Mouse (Mus musculus): ENCODE data around the gene Hpn.

Gene Hpn

DNA sequence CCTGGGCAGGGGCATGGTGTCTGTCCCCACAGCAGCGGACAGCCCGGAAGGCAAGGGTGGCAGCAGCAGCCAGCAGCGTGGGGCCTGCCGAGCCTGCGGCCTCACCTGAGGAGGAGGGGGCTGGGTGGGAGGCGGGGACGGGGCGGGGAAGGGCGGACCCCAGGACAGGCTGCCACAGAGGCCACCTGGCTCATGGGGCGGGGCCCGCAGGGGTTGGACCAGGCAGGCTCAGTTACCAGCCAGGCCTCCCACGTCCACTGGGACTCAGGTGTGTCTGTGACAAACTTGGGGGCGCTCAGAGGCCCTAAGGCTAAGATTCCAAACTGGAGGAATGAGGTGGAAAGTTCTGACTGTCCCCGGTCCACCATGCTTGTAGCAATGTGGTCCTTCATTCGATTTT, at the start of gene Hpn:
Gene Hpn (minus strand): TSS at position 109 of the 400 bp plus-strand sequence.
- DNase-seq (ENCODE audit: low spot score in 2 of 2), result no peak

DNA sequence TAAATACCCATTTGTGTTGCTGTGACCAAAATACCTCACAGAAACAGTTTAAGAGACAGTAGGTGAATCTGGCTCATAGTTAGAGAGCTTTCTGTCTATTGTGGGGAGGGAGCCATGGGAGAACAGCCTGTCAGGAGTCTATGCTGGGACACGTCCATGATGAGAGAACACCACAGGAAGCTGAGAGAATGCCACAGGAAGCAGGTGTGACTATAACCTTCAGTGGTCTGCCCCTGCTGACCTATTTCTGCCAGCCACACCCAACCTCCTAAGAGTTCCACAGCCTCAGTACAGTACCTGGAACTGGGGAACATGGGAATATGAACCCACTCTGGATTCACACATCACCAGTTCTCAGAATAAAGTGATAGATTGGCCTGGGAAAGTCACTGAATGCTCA, 49.7 kb upstream of the Hpn start:
- no peak for DNase-seq (ENCODE audit: low spot score in 2 of 2)

DNA sequence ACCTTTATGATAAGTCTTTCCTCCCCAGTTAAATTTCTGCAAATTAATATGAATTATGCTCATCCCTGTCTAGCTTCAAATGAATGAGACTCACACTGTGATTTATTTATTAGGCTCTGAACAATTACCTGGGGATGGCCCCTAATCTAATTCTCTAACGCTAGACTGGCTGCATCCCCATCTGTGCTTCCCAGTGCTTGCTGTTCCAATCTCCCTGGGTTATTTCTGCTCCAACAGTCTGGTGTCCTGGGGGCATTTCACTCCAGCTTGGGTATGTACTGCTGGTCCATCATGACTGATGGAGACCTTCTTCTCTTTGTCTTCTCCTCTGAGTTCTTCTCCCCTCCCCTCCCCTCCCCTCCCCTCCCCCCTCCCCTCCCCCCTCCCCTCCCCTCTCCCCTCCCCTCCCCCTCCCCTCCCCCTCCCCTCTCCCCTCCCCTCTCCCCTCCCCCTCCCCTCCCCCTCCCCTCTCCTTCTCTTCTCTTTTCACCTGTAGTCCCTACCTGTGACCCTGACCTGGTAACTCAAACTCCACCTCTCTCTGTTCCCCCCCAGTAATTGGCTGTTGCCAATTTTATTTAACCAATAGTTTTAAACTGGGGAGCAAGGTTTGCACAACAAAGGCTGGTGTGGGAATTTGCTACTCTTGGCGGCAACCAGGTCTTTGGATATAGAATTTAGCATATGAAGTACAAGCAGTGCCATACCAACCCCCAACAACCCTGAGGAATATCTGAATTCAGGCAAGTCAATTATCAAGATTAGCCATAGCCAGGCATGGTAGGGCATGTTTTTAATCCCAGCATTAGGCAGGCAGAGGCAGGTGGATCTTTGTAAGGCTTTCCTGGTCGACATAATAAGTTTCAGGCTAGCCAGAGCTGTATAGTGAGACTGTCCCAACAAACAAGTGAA, 48.8 kb upstream of the Hpn start:
- no peak for DNase-seq (ENCODE audit: low spot score in 2 of 2)

DNA sequence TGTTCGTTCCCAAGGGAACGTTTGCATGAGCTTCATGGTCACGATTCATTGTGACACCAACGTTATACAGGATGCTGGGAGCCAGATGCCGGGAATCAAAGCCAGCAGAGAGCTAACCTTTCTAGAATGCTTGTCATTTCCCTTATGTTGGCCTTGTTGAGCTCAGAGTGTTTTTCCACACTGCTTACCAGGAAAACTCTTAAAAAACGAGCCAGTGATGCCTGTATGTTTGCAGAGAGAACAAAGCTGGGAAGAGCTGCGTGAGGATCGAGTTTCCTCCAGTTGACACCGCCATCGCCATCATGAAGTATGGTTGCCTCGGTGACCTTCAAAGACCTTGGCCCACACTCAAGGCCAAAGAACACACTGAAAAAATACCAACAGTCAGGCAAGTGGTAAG, 47.2 kb upstream of the Hpn start:
- DNase-seq (ENCODE audit: low spot score in 2 of 2), result no peak

DNA sequence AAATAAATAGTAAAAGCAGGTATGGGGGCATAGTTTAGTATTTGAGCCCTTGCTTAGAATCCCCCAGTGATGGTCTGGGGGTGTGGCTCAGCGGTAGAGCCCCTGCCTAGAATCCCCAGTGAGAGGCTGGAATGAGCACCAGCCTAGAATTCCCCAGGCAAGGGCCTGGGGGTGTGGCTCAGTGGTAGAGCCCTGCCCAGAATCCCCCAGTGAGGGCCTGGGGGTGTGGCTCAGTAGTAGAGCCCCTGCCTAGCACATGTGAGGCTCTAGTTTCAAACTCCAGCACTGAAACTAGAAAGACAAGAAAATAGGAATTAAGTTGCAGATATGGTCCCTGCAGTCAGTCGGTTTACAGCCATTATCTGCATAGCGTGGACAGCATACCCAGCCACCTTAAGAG, 46.7 kb upstream of the Hpn start:
- no peak for DNase-seq (ENCODE audit: low spot score in 2 of 2)

DNA sequence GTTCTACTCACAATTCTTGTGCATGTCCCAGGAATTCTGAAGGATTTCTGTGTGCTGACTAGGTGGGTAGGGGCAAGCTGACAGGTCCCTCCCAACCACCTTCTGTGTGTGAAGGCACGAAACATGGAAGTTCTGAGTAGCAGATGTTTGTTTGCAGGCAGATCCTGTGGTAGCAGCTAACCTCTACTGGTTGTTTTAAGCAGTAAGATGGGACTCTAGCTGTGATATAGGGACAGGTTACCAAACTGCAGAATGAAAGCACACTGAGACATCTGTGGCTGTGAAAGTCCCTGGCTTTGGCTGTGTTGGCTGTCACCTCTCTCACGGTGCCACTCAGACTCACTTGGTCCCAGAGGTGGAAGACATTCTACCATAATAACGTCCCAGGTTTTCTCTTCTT, 46.2 kb upstream of the Hpn start:
- DNase-seq (ENCODE audit: low spot score in 2 of 2), result no peak

DNA sequence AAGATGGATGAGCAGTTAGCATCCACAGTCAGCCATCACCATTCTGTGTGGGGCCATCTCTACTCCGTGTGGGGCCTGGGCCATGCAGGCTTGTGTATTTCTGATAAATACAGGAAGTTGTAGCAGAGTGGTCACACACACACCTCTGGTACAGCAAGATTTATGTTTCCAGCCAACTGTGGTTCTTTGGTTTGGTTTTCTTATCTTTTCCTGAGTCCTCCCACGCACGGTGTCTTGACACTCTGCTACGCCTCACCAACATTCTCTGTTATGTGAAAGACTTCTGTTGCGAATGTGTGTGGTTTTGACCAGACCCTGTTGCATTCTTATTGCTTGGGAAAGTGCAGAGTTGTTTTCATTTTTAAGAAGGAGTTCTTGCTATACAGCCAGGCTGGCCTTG, 45.7 kb upstream of the Hpn start:
- no peak for DNase-seq (ENCODE audit: low spot score in 2 of 2)

DNA sequence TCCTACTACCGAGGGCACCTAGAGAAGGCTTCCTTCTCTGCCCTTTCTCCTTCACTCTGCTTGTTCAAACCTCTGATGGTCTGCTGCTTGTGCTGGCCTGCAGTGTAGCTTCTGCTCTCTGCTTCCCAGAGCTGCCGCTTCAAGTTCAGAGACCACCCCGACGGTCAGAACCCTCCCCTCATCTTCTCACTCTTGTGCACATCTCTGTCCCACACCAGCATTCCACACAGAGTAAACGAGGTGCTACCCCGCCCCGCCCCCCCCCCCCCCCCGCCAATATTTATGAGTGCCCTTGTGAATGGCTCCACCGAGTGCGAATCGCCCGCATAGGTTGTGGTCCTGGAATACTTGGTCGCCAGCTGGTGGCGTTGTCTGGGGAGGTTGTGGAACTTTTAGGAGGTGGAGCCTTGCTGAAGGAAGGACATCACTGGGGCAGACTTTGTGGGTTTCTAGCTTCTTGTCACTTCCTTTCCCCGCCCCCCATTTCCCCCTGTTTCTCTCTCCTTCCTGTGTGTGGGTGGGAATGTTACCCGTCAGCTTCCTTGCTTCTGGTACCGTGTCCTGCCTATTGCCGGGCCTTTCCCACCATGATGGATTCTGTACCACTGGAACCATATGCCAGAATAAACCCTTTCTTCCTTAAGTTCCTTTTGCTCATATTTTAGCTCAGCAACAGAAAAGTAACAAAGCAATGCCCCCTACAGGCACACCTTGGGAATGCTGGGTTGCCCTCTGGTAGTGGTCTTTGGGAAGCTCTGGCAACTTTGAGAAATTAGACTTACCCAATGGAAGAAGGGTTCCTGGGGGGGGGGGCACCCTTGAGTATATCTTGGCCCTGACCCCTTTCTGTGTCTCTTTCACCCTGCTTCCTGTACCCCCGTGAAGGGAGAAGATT, 41.2 kb upstream of the Hpn start:
- no peak for DNase-seq (ENCODE audit: low spot score in 2 of 2)

DNA sequence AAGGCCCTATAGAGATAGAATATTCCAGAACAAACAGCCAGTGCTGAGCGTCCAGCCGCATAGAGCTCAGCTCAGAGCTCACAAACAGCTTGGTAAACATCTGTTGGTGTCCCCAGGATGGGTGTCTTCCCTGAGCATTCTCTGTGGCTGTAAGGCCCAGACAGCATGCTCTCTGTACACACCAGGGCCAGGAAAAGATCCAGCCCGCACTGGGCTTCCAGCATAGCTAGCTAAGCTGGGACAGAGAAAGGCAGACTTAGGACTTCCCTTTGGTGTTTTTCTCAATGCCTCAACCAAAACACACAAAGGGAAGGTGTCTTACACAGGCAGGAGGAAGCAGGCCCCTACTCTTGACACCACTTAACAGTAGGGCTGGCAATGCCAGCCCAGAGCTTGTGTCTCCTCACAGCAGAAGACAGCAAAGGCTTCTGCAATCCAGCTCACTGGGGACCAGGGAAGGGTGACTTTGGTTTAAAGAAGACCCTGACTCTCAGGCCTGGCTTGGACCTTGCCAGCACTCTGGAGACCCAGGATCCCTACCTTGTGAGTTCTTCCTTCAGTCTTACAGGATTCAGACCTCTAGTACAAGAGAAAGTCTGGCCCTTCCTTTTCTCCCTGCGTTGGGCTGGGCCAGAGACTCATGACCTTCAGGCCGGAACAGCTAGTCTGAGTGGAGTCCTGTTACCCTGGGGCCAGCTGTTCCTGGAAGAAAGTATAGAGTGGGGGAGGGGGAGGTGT, 40.4 kb upstream of the Hpn start, which contains the start of gene Gramd1a:
Gene Gramd1a (minus strand): TSS at position 601 of the 738 bp plus-strand sequence.
- DNase-seq (ENCODE audit: low spot score in 2 of 2), result no peak

DNA sequence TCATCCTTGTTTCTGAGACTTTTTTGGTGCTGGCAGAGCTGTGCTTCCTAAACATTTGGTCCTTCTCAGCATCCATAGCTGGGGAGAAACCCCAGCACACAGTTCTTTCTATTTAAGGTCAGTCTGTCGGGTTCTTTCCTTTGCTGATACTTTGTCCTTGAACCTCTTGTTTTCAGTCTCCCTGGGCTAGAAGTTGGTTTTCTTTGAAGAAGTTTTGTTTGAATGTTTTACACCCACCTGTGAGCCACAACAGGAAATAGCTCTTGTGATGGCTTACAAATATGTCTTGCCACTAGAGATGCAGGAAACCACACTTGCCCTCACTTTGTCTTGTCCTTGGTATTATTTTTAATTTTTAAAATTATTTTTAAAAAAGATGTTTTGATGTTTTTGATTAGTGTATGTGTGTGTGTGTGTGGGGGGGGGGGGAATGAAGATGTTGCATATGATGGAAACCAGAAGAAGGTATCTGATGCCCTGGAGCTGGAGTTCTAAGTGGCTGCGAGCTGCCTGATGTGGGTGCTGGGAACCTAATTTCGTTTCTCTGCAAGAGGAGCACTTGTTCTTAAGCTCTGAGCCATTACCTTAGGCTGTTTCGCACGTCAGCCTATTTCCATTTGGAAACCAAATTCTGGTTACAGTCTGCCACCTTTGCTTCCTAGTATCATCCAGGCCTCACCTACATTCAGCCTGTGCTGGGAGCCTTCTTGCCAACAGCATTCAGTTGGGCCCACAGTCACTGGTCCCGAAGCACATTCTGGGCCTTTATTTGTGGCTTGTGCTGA, 38.6 kb upstream of the Hpn start:
- no peak for DNase-seq (ENCODE audit: low spot score in 2 of 2)

DNA sequence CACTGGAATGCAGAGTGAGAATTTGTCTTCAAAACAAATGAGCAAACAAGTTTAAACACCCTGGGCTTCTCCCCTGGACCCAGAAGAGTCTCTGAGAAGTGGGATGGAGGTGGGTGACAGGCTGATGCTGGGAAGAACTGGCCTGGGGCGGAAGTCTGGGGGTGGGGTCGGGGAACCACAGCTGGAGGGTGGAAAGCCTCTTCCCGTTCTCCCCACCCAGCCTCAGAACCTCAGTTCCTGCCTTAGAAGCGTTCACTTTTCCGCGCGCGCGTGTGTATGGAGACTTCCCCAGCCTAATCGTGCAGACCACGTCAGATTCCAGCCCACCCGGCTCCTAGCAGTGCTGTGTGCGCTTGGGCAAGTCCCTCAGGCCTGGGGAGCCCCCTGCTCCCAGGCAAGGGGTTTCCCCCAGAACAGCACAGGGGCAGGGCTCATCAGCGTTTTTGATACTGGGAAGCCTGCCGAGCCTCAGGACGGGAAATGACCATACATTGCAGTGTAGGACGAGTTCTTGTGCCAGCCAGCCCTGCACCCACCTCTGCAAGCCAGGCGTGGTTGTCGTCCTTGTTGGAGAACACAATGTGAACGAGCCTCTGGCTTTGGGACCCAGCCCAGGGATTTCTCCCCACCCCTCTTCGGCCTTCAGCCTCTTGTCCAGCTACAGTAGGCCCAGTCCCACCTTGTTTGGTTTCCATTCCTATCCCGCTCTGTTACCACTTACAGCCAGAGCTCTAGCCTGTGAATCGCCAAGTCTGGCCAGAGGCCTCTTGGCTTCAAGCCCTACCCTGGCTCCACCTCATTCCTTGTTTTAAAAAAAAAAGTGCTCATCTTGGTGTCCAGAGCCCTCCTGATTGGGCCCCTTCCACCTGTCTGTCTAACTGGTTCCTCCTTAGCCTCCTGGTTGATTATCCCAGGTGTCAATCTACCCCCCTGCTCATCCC, 36.5 kb upstream of the Hpn start:
- DNase-seq (ENCODE audit: low spot score in 2 of 2), result no peak

DNA sequence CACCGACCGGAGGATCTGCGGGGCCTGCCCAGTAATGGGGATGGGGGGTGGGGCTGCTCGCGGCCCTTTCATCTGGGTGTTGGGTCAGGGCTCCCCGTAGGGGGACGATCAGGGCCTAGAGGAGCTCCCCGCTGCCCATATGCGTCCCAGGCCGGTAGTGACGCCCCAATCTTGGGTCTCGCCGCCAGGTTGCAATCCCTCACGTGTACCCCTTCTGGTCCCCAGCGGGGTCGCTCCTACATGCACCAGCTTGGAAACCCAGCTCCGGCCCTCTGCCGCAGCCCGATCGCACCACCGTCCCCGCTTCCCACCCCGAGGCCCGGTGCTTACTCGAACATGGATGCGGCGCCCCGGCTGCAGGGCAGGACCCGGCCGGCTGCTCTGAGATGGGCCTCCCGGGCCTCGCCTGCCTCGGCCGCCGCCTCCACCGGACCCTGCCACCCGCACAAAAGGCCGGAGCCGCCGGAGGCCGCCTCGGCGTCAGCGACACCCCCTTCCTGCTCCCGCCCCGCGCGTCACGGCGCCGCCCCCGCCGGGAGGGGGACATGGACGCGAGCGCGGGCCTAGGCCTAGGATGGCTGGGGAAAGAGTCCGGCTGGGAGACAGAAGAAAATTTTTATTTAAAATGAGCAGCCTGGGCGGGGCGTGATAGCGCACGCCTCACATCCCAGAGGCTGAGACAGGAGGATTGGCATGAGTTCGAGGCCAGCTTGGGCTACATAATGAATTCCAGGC, 35.6 kb upstream of the Hpn start:
- DNase-seq (ENCODE audit: low spot score in 2 of 2), result peak; percentile 77 to 78

DNA sequence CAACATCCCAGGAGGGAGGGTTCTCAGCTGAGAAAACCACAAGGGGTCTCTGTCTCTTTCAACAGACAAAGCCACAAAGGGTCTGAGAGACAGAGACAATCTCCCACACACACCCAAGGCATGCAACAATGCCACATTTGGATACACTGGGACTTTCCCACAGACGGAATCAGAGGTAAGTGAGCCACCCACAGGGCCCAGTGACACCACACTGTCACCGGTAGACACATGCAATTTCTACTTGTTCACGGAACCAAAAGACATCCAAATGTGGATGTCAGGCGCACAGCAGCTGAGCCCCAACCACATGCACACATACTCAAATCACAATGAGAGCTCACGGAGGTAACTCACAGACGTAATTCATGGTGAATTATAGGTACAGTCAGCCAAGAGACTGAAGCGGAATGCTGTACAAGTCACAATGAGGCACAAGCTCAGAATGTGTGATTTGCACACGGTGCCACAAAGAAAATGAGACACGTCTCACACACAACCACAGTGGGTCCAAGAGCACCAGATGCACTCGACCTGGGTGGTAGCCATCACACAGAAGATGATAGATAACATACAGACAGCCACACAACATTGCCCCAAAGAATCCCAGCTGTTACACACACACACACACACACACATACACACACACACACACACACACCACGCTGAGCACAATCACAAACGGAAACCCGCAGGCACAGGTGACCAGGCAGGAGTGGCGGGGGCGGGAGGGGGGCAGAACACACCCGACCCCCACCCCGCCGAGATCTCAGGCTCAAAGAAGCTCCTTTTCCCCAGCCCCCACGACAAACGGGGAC, 34.9 kb upstream of the Hpn start:
- DNase-seq (ENCODE audit: low spot score in 2 of 2), result no peak

DNA sequence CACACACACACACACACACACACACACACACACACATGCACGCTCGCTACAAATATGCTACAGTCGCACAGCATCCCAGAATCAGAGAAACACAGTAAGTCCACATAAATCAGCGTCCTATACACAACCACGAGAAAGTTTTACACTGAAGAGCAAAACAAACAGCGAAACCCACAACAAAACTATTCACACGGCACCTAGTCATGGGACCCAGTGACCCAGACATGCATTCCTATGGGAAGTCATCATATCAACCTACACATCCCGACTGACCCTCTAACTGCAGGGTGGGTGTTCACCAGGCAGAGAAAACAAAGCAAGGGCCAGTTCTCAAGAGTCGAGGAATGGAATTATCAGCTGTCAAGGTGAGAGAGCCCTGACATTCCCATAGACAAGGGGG, 34.2 kb upstream of the Hpn start:
- DNase-seq (ENCODE audit: low spot score in 2 of 2), result no peak

DNA sequence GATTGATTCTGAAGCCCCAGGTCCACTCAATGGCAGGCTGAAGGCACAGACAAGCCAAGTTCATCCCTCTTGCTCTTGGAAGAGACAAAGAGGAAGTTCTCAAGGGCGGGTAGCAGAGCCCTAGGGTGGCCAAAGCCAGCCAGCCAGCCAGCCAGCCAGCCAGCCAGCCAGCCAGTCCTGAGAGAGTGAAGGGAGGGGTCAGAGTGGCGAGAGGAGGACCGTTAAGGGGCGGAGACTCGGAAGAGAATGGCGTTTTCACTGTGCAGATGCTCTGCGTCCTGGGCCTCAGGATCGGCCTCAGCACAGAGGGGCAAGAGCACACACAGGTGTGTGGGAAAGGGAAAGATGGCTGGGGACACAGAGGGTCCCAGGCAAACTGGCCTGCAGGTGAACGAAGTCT, 33.7 kb upstream of the Hpn start:
- DNase-seq (ENCODE audit: low spot score in 2 of 2), result no peak

DNA sequence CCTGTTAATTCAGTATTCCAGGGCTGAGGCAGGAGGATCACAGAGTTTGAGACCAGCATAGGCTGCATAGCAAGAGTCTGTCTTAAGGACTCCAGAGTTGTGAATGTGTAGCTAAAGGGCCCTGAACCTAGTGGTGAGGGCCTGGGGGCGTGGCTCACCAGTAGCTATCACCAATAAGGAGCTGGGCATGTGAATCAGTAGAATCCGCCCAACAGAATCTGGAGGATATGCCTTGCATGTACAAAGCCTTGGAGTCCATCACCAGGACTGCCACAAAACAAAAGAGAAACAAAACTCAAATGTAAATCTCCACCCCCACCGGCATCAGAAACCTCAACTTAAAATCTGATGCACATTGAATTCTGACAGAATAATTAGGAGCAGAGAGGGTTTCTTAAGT, 33.0 kb upstream of the Hpn start:
- DNase-seq (ENCODE audit: low spot score in 2 of 2), result no peak

DNA sequence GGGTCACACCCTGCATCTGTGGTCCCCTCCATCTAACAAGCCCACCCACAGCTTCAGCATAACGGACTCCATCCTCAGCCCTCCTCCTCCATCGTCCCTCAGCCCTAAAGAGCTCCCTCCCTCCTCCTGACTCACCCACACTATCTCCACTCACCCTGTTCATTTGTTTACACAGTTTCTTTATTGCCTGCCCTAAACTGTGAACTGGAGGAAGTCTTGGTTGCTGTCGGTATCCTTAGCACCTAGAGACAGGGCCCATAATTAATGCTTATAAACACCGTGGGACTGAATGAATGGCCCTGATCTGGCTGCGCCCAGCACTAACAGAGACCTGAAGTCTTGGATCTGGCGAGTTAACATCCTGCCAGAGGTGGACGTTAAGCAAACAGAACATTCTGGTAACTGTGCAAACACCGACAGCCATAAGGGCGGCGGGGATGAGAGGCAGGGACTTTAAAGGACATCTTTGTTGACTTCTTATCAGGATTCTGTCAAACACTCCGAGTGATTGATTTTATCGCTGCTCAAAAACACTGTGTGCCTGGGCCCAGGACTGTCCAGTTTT, 30.6 kb upstream of the Hpn start:
- no peak for DNase-seq (ENCODE audit: low spot score in 2 of 2)

DNA sequence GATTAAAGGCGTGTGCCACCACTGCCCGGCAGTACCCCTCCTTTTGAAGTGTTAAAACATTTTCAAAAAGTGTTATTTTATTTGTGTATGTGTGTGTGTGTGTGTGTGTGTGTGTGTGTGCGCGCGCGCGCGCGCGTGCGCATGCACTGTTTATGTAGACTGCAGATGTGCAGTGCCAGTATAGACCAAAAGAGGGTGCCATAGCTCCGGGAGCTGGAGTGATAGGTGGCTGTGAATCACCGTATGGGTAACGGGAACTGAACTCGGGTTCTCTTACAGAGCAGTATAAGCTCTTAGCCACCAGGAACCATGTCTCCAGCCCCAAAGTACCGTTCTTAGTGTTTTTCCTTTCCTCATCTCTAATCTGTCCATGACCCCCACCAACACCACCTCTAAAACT, 29.8 kb upstream of the Hpn start:
- DNase-seq (ENCODE audit: low spot score in 2 of 2), result no peak

All from frontal cortex, postnatal 14 days (tissue).